Comparison of ENCODE assay signal across 8 mouse cellular contexts in the genomic region with DNA sequence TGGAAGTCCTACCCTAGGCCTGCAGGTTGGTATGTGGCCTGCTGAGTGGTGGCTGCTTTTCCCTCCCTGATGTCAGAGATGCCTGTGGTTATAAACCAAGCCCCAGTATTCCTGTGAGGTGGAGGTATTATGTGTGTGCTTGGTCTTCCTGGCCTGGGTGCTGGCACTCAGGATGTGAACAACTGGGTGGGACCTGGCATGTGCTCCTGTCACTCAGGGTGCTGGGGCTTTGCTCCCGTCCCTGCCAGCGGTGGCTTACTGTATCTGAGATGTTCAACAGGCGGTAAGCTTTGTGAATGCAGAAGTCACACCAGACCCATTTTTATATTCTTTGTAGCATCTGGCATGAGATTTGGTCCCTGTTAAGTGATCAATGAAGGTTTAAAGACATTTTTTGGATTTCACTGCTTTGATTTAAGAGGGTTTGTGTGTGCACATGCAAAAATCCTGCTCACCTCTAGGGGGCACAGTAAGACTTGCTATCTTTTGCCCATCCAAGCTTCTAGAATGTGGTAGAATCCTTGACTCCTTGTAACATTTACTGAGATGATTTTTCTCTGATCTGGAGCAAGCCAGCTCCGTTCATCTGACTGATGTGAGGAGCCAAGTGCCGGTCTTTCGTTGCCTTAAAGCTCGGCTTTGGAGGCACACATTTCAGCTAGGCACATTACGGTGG. TPM values are rescaled to one million over a fixed set of nuclear protein-coding genes. Genes with fewer than 3 reads are reported as not detected.
DNase-seq lines count a peak whose midpoint lies in the region; ATAC-seq lines count a peak whose summit lies in the region.

No protein-coding gene starts in this region.

- H3K4me1 ChIP-seq in kidney, embryonic 14.5 days (ENCODE audit: control insufficient read depth, insufficient read depth, low read length), result peaks cover 17% of the 10 kb centered on the region; the same call in 1 of the 2 replicates
- peaks cover 30% of the 10 kb centered on the region for H3K4me1 ChIP-seq in limb, embryonic 12.5 days (replicated peaks)

- H3K9ac ChIP-seq in kidney, embryonic 14.5 days (ENCODE audit: low read depth, low read length), result no peak overlapping the region
- H3K9ac ChIP-seq in limb, embryonic 12.5 days (replicated peaks), result no peak overlapping the region

- no peaks in the 10 kb centered on the region for H3K36me3 ChIP-seq in kidney, embryonic 14.5 days (ENCODE audit: control insufficient read depth, insufficient read depth, low read length)
- H3K36me3 ChIP-seq in limb, embryonic 12.5 days, result peaks cover 6% of the 10 kb centered on the region; the same call in 1 of the 2 replicates

- peak; percentile 22; the same call in 1 of the 2 replicates for ATAC-seq in kidney, embryonic 14.5 days (ENCODE audit: low FRiP score, low TSS enrichment)
- ATAC-seq in limb, embryonic 12.5 days (ENCODE audit: insufficient number of reproducible peaks, insufficient read depth, low FRiP score, low TSS enrichment, low read depth), result no peak
- ATAC-seq in erythroblast, adult 5-6 weeks (replicated peaks; ENCODE audit: low FRiP score, poor library complexity, severe bottlenecking), result no peak

- no peak overlapping the region for H3K4me2 ChIP-seq in kidney, embryonic 14.5 days (replicated peaks; ENCODE audit: low read depth, low read length)
- no peak overlapping the region for H3K4me2 ChIP-seq in limb, embryonic 12.5 days

- H3K9me3 ChIP-seq in kidney, embryonic 14.5 days (ENCODE audit: control insufficient read depth, low read length), result no peaks in the 10 kb centered on the region
- H3K9me3 ChIP-seq in limb, embryonic 12.5 days, result no peaks in the 10 kb centered on the region

- WGBS in kidney, embryonic 14.5 days, result 61% methylated on average over 8 of the region's 8 CpGs
- WGBS in limb, embryonic 12.5 days, result 72% methylated on average over 8 of the region's 8 CpGs

- DNase-seq in urinary bladder, postnatal 36 days (ENCODE audit: low spot score in 2 of 2), result peak; percentile 39 to 44
- DNase-seq in urinary bladder, postnatal 10 days (ENCODE audit: low spot score), result no peak
- peak; percentile 75 for DNase-seq in cerebellum, adult 9-10 months
- peak; percentile 67 to 69 for DNase-seq in frontal cortex, postnatal 25 days (ENCODE audit: low spot score in 2 of 2)
- peak; percentile 47 for DNase-seq in neural tube, embryonic 10.5 days (ENCODE audit: extremely low spot score, low spot score)

- H3K27ac ChIP-seq in kidney, embryonic 14.5 days (ENCODE audit: low read depth, low read length), result no peak overlapping the region
- peak overlapping the region; percentile 17; the same call in 1 of the 2 replicates for H3K27ac ChIP-seq in limb, embryonic 12.5 days

- H3K4me3 ChIP-seq in kidney, embryonic 14.5 days (ENCODE audit: low read length), result no peak overlapping the region
- no peak overlapping the region for H3K4me3 ChIP-seq in limb, embryonic 12.5 days (replicated peaks)

- no peaks in the 10 kb centered on the region for H3K27me3 ChIP-seq in kidney, embryonic 14.5 days (ENCODE audit: control insufficient read depth, insufficient read depth, low read length)
- peaks cover 33% of the 10 kb centered on the region for H3K27me3 ChIP-seq in limb, embryonic 12.5 days

RNA-seq across cellular contexts. Expression of gene Wars, which starts 9.8 kb away (rescaled TPM):
- 62.4 and 107 TPM in 2 replicates for polyA plus RNA-seq in kidney, embryonic 14.5 days (2014; fragmentation: Nextera tagmentation; extraction: Ambion mirVana)
- polyA plus RNA-seq in limb, embryonic 12.5 days (2016; fragmentation: Nextera tagmentation; extraction: Ambion mirVana), result 97.0 and 98.2 TPM in 2 replicates
- total RNA-seq in erythroblast, adult 5-6 weeks (2015; ENCODE audit: low replicate concordance), result 8.2 and 9.4 TPM in 2 replicates
- total RNA-seq in erythroblast, adult 5-6 weeks (2017; ENCODE audit: low replicate concordance), result 8.2 and 8.9 TPM in 2 replicates

RNA-seq across cellular contexts. Expression of gene Wdr25, which starts 10.3 kb away (rescaled TPM):
- polyA plus RNA-seq in kidney, embryonic 14.5 days (2014; fragmentation: Nextera tagmentation; extraction: Ambion mirVana), result 3.4 and 6.0 TPM in 2 replicates
- 8.8 and 11.1 TPM in 2 replicates for polyA plus RNA-seq in limb, embryonic 12.5 days (2016; fragmentation: Nextera tagmentation; extraction: Ambion mirVana)
- total RNA-seq in erythroblast, adult 5-6 weeks (2015; ENCODE audit: low replicate concordance), result not detected in 2 replicates
- total RNA-seq in erythroblast, adult 5-6 weeks (2017; ENCODE audit: low replicate concordance), result 1.4 and 6.4 TPM in 2 replicates
